Mouse (Mus musculus) layer of hippocampus, postnatal 10 days (tissue): Measurements from ENCODE around the gene Sap18. TPM values are rescaled to one million over a fixed set of nuclear protein-coding genes. Genes with fewer than 3 reads are reported as not detected.
"Not testable (repeated sequence)": the region's sequence is repeated elsewhere in the genome, so short reads cannot be mapped to it uniquely, and the experiment has no call there.

Source experiments
- DNase-seq, 2 experiments: peaks; one replicate each; pipeline ENCODE4 v3.0.0; 2021; ENCODE audit warnings: low spot score in 2 of 2
- microRNA-seq, 2 experiments: library from miRNA; unstranded; fragments of <30 nt; microRNA quantifications; one replicate each; pipeline ENCODE4 v1.2.0; 2021
- total RNA-seq, 2 experiments: library from RNA; stranded (reverse); gene quantifications; 2 replicates each; pipeline ENCODE4 v1.2.3; 2021

Sap18 gene
- total RNA-seq, 2 experiments from 2014 or later, result 23.2 to 42.1 TPM

- DNase-seq, result peak; percentile 93
Measured at GRCm38 (mm10) chr14:57825788-57826751, 28.1 kb downstream of the Sap18 start, which contains the start of the genes Ska3 and Mrpl57. TSS of gene Ska3 (minus strand) at chr14:57826185. TSS of gene Mrpl57 (plus strand) at chr14:57826234.

GRCm38 (mm10) chr14:57827284-57827683 lies 29.3 kb downstream of the Sap18 start:
- no peak for DNase-seq

- no peak for DNase-seq
Measured at GRCm38 (mm10) chr14:57833526-57833925, 35.5 kb downstream of the Sap18 start.

GRCm38 (mm10) chr14:57835157-57835556 lies 37.2 kb downstream of the Sap18 start:
- DNase-seq, result no peak

- no peak for DNase-seq
Measured at GRCm38 (mm10) chr14:57844535-57844934, 46.6 kb downstream of the Sap18 start.

- not testable (repeated sequence) for DNase-seq
Measured at GRCm38 (mm10) chr14:57848061-57848460, 50.1 kb downstream of the Sap18 start.

- DNase-seq, result no peak
Measured at GRCm38 (mm10) chr14:57848646-57849045, 50.7 kb downstream of the Sap18 start.

- DNase-seq, result no peak
Measured at GRCm38 (mm10) chr14:57850330-57850729, 52.4 kb downstream of the Sap18 start.

- no peak for DNase-seq
Measured at GRCm38 (mm10) chr14:57852961-57853360, 55.0 kb downstream of the Sap18 start.

GRCm38 (mm10) chr14:57856037-57856436 lies 58.1 kb downstream of the Sap18 start:
- not testable (repeated sequence) for DNase-seq

Small RNAs within 50 kb of the gene (microRNA-seq; reads per million reads assigned to microRNA genes)
- 1.6 to 1.8 reads per million in 2 experiments for gene Mir3077

Other genes starting within 250 kb of the Sap18 start
- 10 to 100 TPM; 27.7 to 35.0 TPM for gene Eef1akmt1, start 226.6 kb upstream of the Sap18 start, total RNA-seq
- gene Xpo4, start 132.8 kb upstream of the Sap18 start, total RNA-seq, result 10 to 100 TPM; 15.2 to 15.5 TPM
- not detected for gene Gm49361, start 52.1 kb upstream of the Sap18 start, total RNA-seq
- gene Lats2, start 39.8 kb upstream of the Sap18 start, total RNA-seq, result 10 to 100 TPM; 20.7 to 25.5 TPM
- 1 to 10 TPM; 2.1 to 3.2 TPM for gene Ska3, start 28.0 kb downstream of the Sap18 start, total RNA-seq
- gene Mrpl57, start 28.1 kb downstream of the Sap18 start, total RNA-seq, result 10 to 100 TPM; 83.5 to 88.0 TPM
- 10 to 100 TPM; 29.2 to 31.3 TPM for gene Zdhhc20, start 92.1 kb downstream of the Sap18 start, total RNA-seq
- 10 to 100 TPM; 33.5 to 34.4 TPM for gene Micu2, start 201.1 kb downstream of the Sap18 start, total RNA-seq